Mouse (Mus musculus) stomach, embryonic 16.5 days (tissue): Measurements from ENCODE around the gene Myl3. TPM values are rescaled to one million over a fixed set of nuclear protein-coding genes. Genes with fewer than 3 reads are reported as not detected.

Source experiments
- ATAC-seq: fragments of 200-750 bp; cut with Nextera tagmentation; 2 replicates; pipeline ENCODE4 v1.8.0; 2017; ENCODE audit warnings: moderate number of reproducible peaks, moderate TSS enrichment; ENCODE audit not compliant: insufficient read depth, low FRiP score
- H3K27ac ChIP-seq: fragments of 300-500 bp; sonication (generic); 2 replicates; pipeline ENCODE4 v1.5.1; 2014; ENCODE audit warnings: low read length
- H3K27me3 ChIP-seq: fragments of 300-500 bp; sonication (generic); 2 replicates; pipeline ENCODE4 v1.6.1; 2014; ENCODE audit warnings: low read length, control low read depth, mixed read lengths; ENCODE audit not compliant: control insufficient read depth, insufficient read depth
- H3K36me3 ChIP-seq: fragments of 300-500 bp; sonication (generic); 2 replicates; pipeline ENCODE4 v1.6.1; 2014; ENCODE audit warnings: low read length; ENCODE audit not compliant: control insufficient read depth, insufficient read depth
- H3K4me1 ChIP-seq: fragments of 300-500 bp; sonication (generic); 2 replicates; pipeline ENCODE4 v1.6.1; 2014; ENCODE audit warnings: low read length, control low read depth, mixed read lengths; ENCODE audit not compliant: control insufficient read depth, insufficient read depth
- H3K4me2 ChIP-seq: fragments of 300-500 bp; sonication (generic); 2 replicates; pipeline ENCODE4 v1.6.1; 2014; ENCODE audit warnings: low read depth, low read length, mixed read lengths
- H3K4me3 ChIP-seq: fragments of 300-500 bp; sonication (generic); replicated peaks from 2 replicates; pipeline ENCODE4 v1.5.1; 2014; ENCODE audit warnings: mild to moderate bottlenecking, low read length
- H3K9ac ChIP-seq: fragments of 300-500 bp; sonication (generic); 2 replicates; pipeline ENCODE4 v1.6.1; 2014; ENCODE audit warnings: low read length
- H3K9me3 ChIP-seq: fragments of 300-500 bp; sonication (generic); replicated peaks from 2 replicates; pipeline ENCODE4 v1.6.1; 2016; ENCODE audit warnings: low read length, control low read depth; ENCODE audit not compliant: control insufficient read depth
- WGBS: fragments of 180-500 bp; shearing (Covaris S2); extraction: QIAGEN DNeasy Blood & Tissue Kit; methylation state at CpG from one replicate; pipeline ENCODE4 v1.1.7; 2014; 5-methylcytosine and 5-hydroxymethylcytosine counted together
- polyA plus RNA-seq: library from polyadenylated mRNA; unstranded; fragments of >200 nt; fragmentation: Nextera tagmentation; extraction: Ambion mirVana; gene quantifications from 2 replicates; pipeline ENCODE4 v1.2.1, GENCODE M21; 2015

Myl3 gene
- polyA plus RNA-seq, 1 experiment from 2014 or later = 12.9 TPM

GRCm38 (mm10) chr9:110746961-110747360 lies 5.3 kb downstream of the Myl3 start, which contains the start of gene Pth1r:
TSS of gene Pth1r (minus strand) at chr9:110747145.
- Histone ChIP-seq H3K36me3 (no peaks in the 10 kb centered on the region), H3K4me1 (peaks cover 9% of the 10 kb centered on the region), H3K4me2 (no peak within 1 kb of the TSS), H3K27ac (no peak within 1 kb of the TSS), H3K27me3 (peaks cover 19% of the 10 kb centered on the region; the same call in 1 of the 2 replicates), H3K9me3 (no peaks in the 10 kb centered on the region), H3K4me3 (no peak within 1 kb of the TSS), H3K9ac (no peak within 1 kb of the TSS)
- 51% methylated on average over 7 of the region's 7 CpGs for WGBS
- no peak for ATAC-seq

GRCm38 (mm10) chr9:110748451-110748850 lies 6.8 kb downstream of the Myl3 start:
- no peak overlapping the region for H3K27ac ChIP-seq
- no peak overlapping the region for H3K9ac ChIP-seq
- no peak for ATAC-seq

GRCm38 (mm10) chr9:110750404-110751187 lies 8.9 kb downstream of the Myl3 start:
- 32% methylated on average over 13 of the region's 14 CpGs for WGBS
- no peak overlapping the region for H3K4me2 ChIP-seq
- peaks cover 9% of the 10 kb centered on the region for H3K4me1 ChIP-seq
- H3K27me3 ChIP-seq = 0 out of 2 replicates have a peak, but pooled peaks cover 3% of the 10 kb centered on the region
- H3K9ac ChIP-seq = no peak overlapping the region
- no peak overlapping the region for H3K4me3 ChIP-seq
- ATAC-seq = peak; percentile 36; the same call in 1 of the 2 replicates
- no peak overlapping the region for H3K27ac ChIP-seq
- H3K9me3 ChIP-seq = no peaks in the 10 kb centered on the region
- no peaks in the 10 kb centered on the region for H3K36me3 ChIP-seq

More at GRCm38 (mm10) chr9:110748451-110748850, 6.8 kb downstream of the Myl3 start:
- 54% methylated on average over 2 of the region's 2 CpGs for WGBS
- peaks cover 19% of the 10 kb centered on the region; the same call in 1 of the 2 replicates for H3K27me3 ChIP-seq
- H3K36me3 ChIP-seq = no peaks in the 10 kb centered on the region
- no peaks in the 10 kb centered on the region for H3K9me3 ChIP-seq
- H3K4me1 ChIP-seq = peaks cover 9% of the 10 kb centered on the region
- H3K4me2 ChIP-seq = no peak overlapping the region
- no peak overlapping the region for H3K4me3 ChIP-seq

- Histone ChIP-seq H3K9ac (no peak overlapping the region), H3K4me2 (no peak overlapping the region), H3K4me3 (no peak overlapping the region), H3K9me3 (no peaks in the 10 kb centered on the region), H3K27me3 (no peaks in the 10 kb centered on the region), H3K27ac (no peak overlapping the region), H3K36me3 (no peaks in the 10 kb centered on the region), H3K4me1 (peaks cover 9% of the 10 kb centered on the region)
- WGBS = 82% methylated on average over 5 of the region's 5 CpGs
- ATAC-seq = no peak
Measured at GRCm38 (mm10) chr9:110751412-110751811, 9.8 kb downstream of the Myl3 start.

- Histone ChIP-seq H3K9me3 (no peaks in the 10 kb centered on the region), H3K4me3 (no peak overlapping the region), H3K9ac (no peak overlapping the region), H3K4me2 (no peak overlapping the region), H3K27ac (no peak overlapping the region), H3K4me1 (peaks cover 9% of the 10 kb centered on the region), H3K36me3 (no peaks in the 10 kb centered on the region), H3K27me3 (no peaks in the 10 kb centered on the region)
- WGBS = 74% methylated on average over 4 of the region's 4 CpGs
- no peak for ATAC-seq
Measured at GRCm38 (mm10) chr9:110752917-110753435, 11.3 kb downstream of the Myl3 start.

- H3K27ac ChIP-seq = no peak overlapping the region
- no peak for ATAC-seq
- H3K4me3 ChIP-seq = no peak overlapping the region
Measured at GRCm38 (mm10) chr9:110753773-110754172, 12.1 kb downstream of the Myl3 start.

GRCm38 (mm10) chr9:110757816-110758215 lies 16.2 kb downstream of the Myl3 start:
- Histone ChIP-seq H3K36me3 (no peaks in the 10 kb centered on the region), H3K4me1 (peaks cover 7% of the 10 kb centered on the region; the same call in 1 of the 2 replicates), H3K4me2 (no peak overlapping the region), H3K4me3 (no peak overlapping the region), H3K9me3 (no peaks in the 10 kb centered on the region), H3K9ac (no peak overlapping the region), H3K27ac (no peak overlapping the region), H3K27me3 (no peaks in the 10 kb centered on the region)
- 79% methylated on average over 5 of the region's 5 CpGs for WGBS
- no peak for ATAC-seq

More at GRCm38 (mm10) chr9:110753773-110754172, 12.1 kb downstream of the Myl3 start:
- WGBS = 77% methylated on average over 4 of the region's 4 CpGs
- H3K27me3 ChIP-seq = no peaks in the 10 kb centered on the region
- no peaks in the 10 kb centered on the region for H3K9me3 ChIP-seq
- H3K4me2 ChIP-seq = no peak overlapping the region
- peaks cover 15% of the 10 kb centered on the region for H3K4me1 ChIP-seq
- H3K36me3 ChIP-seq = no peaks in the 10 kb centered on the region
- H3K9ac ChIP-seq = no peak overlapping the region

GRCm38 (mm10) chr9:110758605-110759004 lies 16.9 kb downstream of the Myl3 start:
- H3K4me1 ChIP-seq = peaks cover 7% of the 10 kb centered on the region; the same call in 1 of the 2 replicates
- no peaks in the 10 kb centered on the region for H3K36me3 ChIP-seq
- no peaks in the 10 kb centered on the region for H3K9me3 ChIP-seq
- WGBS = 64% methylated on average over 8 of the region's 8 CpGs
- peak; percentile 56; the same call in 1 of the 2 replicates for ATAC-seq
- H3K4me3 ChIP-seq = no peak overlapping the region
- H3K27me3 ChIP-seq = no peaks in the 10 kb centered on the region
- H3K9ac ChIP-seq = no peak overlapping the region; the same call in 1 of the 2 replicates
- no peak overlapping the region for H3K4me2 ChIP-seq
- no peak overlapping the region for H3K27ac ChIP-seq

- Histone ChIP-seq H3K4me3 (no peak overlapping the region), H3K27me3 (no peaks in the 10 kb centered on the region), H3K27ac (no peak overlapping the region), H3K4me1 (peaks cover 7% of the 10 kb centered on the region; the same call in 1 of the 2 replicates), H3K36me3 (no peaks in the 10 kb centered on the region), H3K9me3 (no peaks in the 10 kb centered on the region), H3K4me2 (no peak overlapping the region), H3K9ac (no peak overlapping the region)
- WGBS = 56% methylated on average over 2 of the region's 2 CpGs
- no peak for ATAC-seq
Measured at GRCm38 (mm10) chr9:110759265-110759664, 17.6 kb downstream of the Myl3 start.
